In the genomic region with DNA sequence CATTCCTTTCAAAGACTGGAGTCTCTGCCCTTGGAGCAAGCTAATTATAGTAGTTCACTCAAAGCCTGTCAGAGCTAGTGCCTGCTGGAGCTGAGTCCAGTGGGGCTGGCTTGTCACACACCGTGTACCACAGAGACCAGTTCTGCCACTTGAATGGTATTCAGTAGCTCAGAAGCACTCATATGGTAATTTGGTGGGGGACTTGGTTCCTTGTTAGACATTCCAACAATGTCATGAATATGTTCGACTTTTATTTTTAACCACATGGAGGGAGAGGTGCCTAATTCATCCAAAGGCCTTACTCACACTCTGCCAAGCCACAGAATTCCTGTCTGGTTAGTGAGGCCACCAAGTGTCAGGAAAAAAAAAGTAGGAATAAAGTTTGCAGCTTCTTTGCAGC, we compare ENCODE assay signal across 10 mouse cellular contexts. TPM values are rescaled to one million over a fixed set of nuclear protein-coding genes. Genes with fewer than 3 reads are reported as not detected.
DNase-seq lines count a peak whose midpoint lies in the region; ATAC-seq lines count a peak whose summit lies in the region.
"Had no signal": no experiment of that assay in that cellular context is flagged by ENCODE, and none has a peak within 500 bp of the region (broad histone marks: within the 10 kb centered on the region; RNA-seq: fewer than 3 reads in every experiment).

No protein-coding gene starts in this region.

- peaks cover 2% of the 10 kb centered on the region; the same call in 1 of the 2 replicates for H3K27me3 ChIP-seq in embryonic facial prominence, embryonic 11.5 days (ENCODE audit: control insufficient read depth, insufficient read depth, low read length)
- H3K27me3 ChIP-seq in embryonic facial prominence, embryonic 10.5 days (replicated peaks; ENCODE audit: low read depth, poor library complexity, severe bottlenecking) = peaks cover 46% of the 10 kb centered on the region
- H3K27me3 ChIP-seq in forebrain, embryonic 11.5 days (ENCODE audit: control insufficient read depth, insufficient read depth, low read length) = no peaks in the 10 kb centered on the region
- H3K27me3 ChIP-seq in hindbrain, embryonic 11.5 days (ENCODE audit: control insufficient read depth, insufficient read depth, low read length) = peaks cover 8% of the 10 kb centered on the region; the same call in 1 of the 2 replicates

- no peak overlapping the region for H3K4me3 ChIP-seq in embryonic facial prominence, embryonic 11.5 days (ENCODE audit: low read depth, low read length)
- H3K4me3 ChIP-seq in embryonic facial prominence, embryonic 10.5 days = no peak overlapping the region
- H3K4me3 ChIP-seq in forebrain, embryonic 11.5 days (ENCODE audit: low read depth, low read length) = no peak overlapping the region
- H3K4me3 ChIP-seq in hindbrain, embryonic 11.5 days (ENCODE audit: low read depth, low read length) = no peak overlapping the region
- H3K4me3 ChIP-seq: liver, embryonic 15.5 days had no signal

- no peaks in the 10 kb centered on the region for H3K36me3 ChIP-seq in embryonic facial prominence, embryonic 11.5 days (replicated peaks; ENCODE audit: control insufficient read depth, insufficient read depth, low read depth, low read length)
- no peaks in the 10 kb centered on the region for H3K36me3 ChIP-seq in embryonic facial prominence, embryonic 10.5 days (replicated peaks)
- no peaks in the 10 kb centered on the region for H3K36me3 ChIP-seq in forebrain, embryonic 11.5 days (ENCODE audit: control insufficient read depth, insufficient read depth, low read length)
- no peaks in the 10 kb centered on the region for H3K36me3 ChIP-seq in hindbrain, embryonic 11.5 days (ENCODE audit: control insufficient read depth, insufficient read depth, low read length)
- H3K36me3 ChIP-seq: liver, embryonic 15.5 days had no signal

- H3K4me1 ChIP-seq in embryonic facial prominence, embryonic 11.5 days (ENCODE audit: control insufficient read depth, insufficient read depth, low read length) = no peaks in the 10 kb centered on the region
- peaks cover 18% of the 10 kb centered on the region for H3K4me1 ChIP-seq in embryonic facial prominence, embryonic 10.5 days
- peaks cover 10% of the 10 kb centered on the region for H3K4me1 ChIP-seq in forebrain, embryonic 11.5 days (replicated peaks; ENCODE audit: control insufficient read depth, insufficient read depth, low read length)
- no peaks in the 10 kb centered on the region for H3K4me1 ChIP-seq in hindbrain, embryonic 11.5 days (replicated peaks; ENCODE audit: control insufficient read depth, insufficient read depth, low read length)
- H3K4me1 ChIP-seq: liver, embryonic 15.5 days had no signal

- peak; percentile 22 for DNase-seq in embryonic facial prominence, embryonic 11.5 days (ENCODE audit: low spot score)
- DNase-seq in embryonic facial prominence, embryonic 10.5 days (ENCODE audit: low spot score) = no peak
- no peak for DNase-seq in forebrain, embryonic 11.5 days (ENCODE audit: low spot score)
- no peak for DNase-seq in hindbrain, embryonic 11.5 days (ENCODE audit: low spot score)
- peak; percentile 23 for DNase-seq in mesoderm, embryonic 11.5 days (ENCODE audit: low read depth, low spot score)
- no peak for DNase-seq in spleen, adult 12 weeks (ENCODE audit: low spot score)
- DNase-seq in cerebellum, postnatal 14 days = no peak

- no peak overlapping the region for H3K9ac ChIP-seq in embryonic facial prominence, embryonic 11.5 days (replicated peaks; ENCODE audit: low read length)
- no peak overlapping the region for H3K9ac ChIP-seq in forebrain, embryonic 11.5 days (ENCODE audit: low read length)
- no peak overlapping the region for H3K9ac ChIP-seq in hindbrain, embryonic 11.5 days (ENCODE audit: low read depth, low read length)
- H3K9ac ChIP-seq: liver, embryonic 15.5 days had no signal

- no peak overlapping the region for H3K4me2 ChIP-seq in embryonic facial prominence, embryonic 11.5 days (ENCODE audit: low read depth, low read length)
- H3K4me2 ChIP-seq in forebrain, embryonic 11.5 days (ENCODE audit: low read depth, low read length, severe bottlenecking) = no peak overlapping the region
- no peak overlapping the region for H3K4me2 ChIP-seq in hindbrain, embryonic 11.5 days (replicated peaks; ENCODE audit: low read depth, low read length)
- H3K4me2 ChIP-seq: liver, embryonic 15.5 days had no signal

- WGBS in embryonic facial prominence, embryonic 11.5 days = 48% methylated on average over 2 of the region's 2 CpGs
- 48% methylated on average over 2 of the region's 2 CpGs for whole genome bisulfite sequencing in embryonic facial prominence, embryonic 10.5 days
- 29% methylated on average over 2 of the region's 2 CpGs for WGBS in forebrain, embryonic 11.5 days
- 31% methylated on average over 2 of the region's 2 CpGs for WGBS in hindbrain, embryonic 11.5 days

- H3K9me3 ChIP-seq in embryonic facial prominence, embryonic 11.5 days (replicated peaks; ENCODE audit: control insufficient read depth, low read length) = no peaks in the 10 kb centered on the region
- no peaks in the 10 kb centered on the region for H3K9me3 ChIP-seq in embryonic facial prominence, embryonic 10.5 days
- H3K9me3 ChIP-seq in forebrain, embryonic 11.5 days (ENCODE audit: control insufficient read depth, low read length) = no peaks in the 10 kb centered on the region
- H3K9me3 ChIP-seq in hindbrain, embryonic 11.5 days (ENCODE audit: control insufficient read depth, low read length) = no peaks in the 10 kb centered on the region
- H3K9me3 ChIP-seq: liver, embryonic 15.5 days had no signal

- no peak overlapping the region for H3K27ac ChIP-seq in embryonic facial prominence, embryonic 11.5 days (replicated peaks; ENCODE audit: low read depth, low read length)
- no peak overlapping the region for H3K27ac ChIP-seq in embryonic facial prominence, embryonic 10.5 days (replicated peaks)
- peak overlapping the region; percentile 55 for H3K27ac ChIP-seq in forebrain, embryonic 11.5 days (ENCODE audit: low read depth, low read length)
- H3K27ac ChIP-seq in hindbrain, embryonic 11.5 days (ENCODE audit: low read depth, low read length) = peak overlapping the region; percentile 39; the same call in 1 of the 2 replicates
- H3K27ac ChIP-seq: liver, embryonic 15.5 days had no signal

- 0 out of 2 replicates have a peak, but pooled peaks have one; percentile 40 for ATAC-seq in embryonic facial prominence, embryonic 11.5 days (replicated peaks; ENCODE audit: insufficient number of reproducible peaks, low FRiP score, low TSS enrichment, low read depth)
- peak; percentile 88 for ATAC-seq in forebrain, embryonic 11.5 days (replicated peaks; ENCODE audit: low FRiP score)
- ATAC-seq in hindbrain, embryonic 11.5 days (ENCODE audit: low FRiP score) = peak; percentile 76
- ATAC-seq in monocyte, adult 5-6 weeks (replicated peaks; ENCODE audit: insufficient number of reproducible peaks, low FRiP score, low TSS enrichment, poor library complexity, severe bottlenecking) = no peak

RNA-seq across cellular contexts. Expression of a gene that starts 15.8 kb away (rescaled TPM):
- not detected in 2 replicates for polyA plus RNA-seq in embryonic facial prominence, embryonic 11.5 days (2014; fragmentation: Nextera tagmentation; extraction: Ambion mirVana)
- polyA plus RNA-seq in embryonic facial prominence, embryonic 10.5 days (2016; fragmentation: Nextera tagmentation; extraction: Ambion mirVana) = not detected in 2 replicates
- 0.08 TPM in 1 of 2 replicates, not detected in the other for polyA plus RNA-seq in forebrain, embryonic 11.5 days (2014; fragmentation: Nextera tagmentation; extraction: Ambion mirVana)
- polyA plus RNA-seq in hindbrain, embryonic 11.5 days (2014; fragmentation: Nextera tagmentation; extraction: Ambion mirVana) = 0.06 TPM in 1 of 2 replicates, not detected in the other
- 0.43 TPM in 1 of 3 replicates, not detected in the others for total RNA-seq in monocyte, adult 5-6 weeks (2017)
- polyA plus RNA-seq: cortical plate, adult 2 months had no signal

RNA-seq across cellular contexts. Expression of a gene that starts 19.0 kb away (rescaled TPM):
- polyA plus RNA-seq in embryonic facial prominence, embryonic 11.5 days (2014; fragmentation: Nextera tagmentation; extraction: Ambion mirVana) = 30.1 and 36.7 TPM in 2 replicates
- polyA plus RNA-seq in embryonic facial prominence, embryonic 10.5 days (2016; fragmentation: Nextera tagmentation; extraction: Ambion mirVana) = 33.7 and 39.5 TPM in 2 replicates
- 104 and 122 TPM in 2 replicates for polyA plus RNA-seq in forebrain, embryonic 11.5 days (2014; fragmentation: Nextera tagmentation; extraction: Ambion mirVana)
- 123 and 136 TPM in 2 replicates for polyA plus RNA-seq in hindbrain, embryonic 11.5 days (2014; fragmentation: Nextera tagmentation; extraction: Ambion mirVana)
- 13.0 to 18.8 TPM (median 16.7 TPM) in 3 replicates for total RNA-seq in monocyte, adult 5-6 weeks (2017)

RNA-seq across cellular contexts. Expression of a gene that starts 22.7 kb away (rescaled TPM):
- polyA plus RNA-seq in embryonic facial prominence, embryonic 11.5 days (2014; fragmentation: Nextera tagmentation; extraction: Ambion mirVana) = 1.7 and 2.3 TPM in 2 replicates
- 1.6 TPM in 2 replicates for polyA plus RNA-seq in embryonic facial prominence, embryonic 10.5 days (2016; fragmentation: Nextera tagmentation; extraction: Ambion mirVana)
- 1.1 and 2.0 TPM in 2 replicates for polyA plus RNA-seq in forebrain, embryonic 11.5 days (2014; fragmentation: Nextera tagmentation; extraction: Ambion mirVana)
- polyA plus RNA-seq in hindbrain, embryonic 11.5 days (2014; fragmentation: Nextera tagmentation; extraction: Ambion mirVana) = 1.4 and 2.5 TPM in 2 replicates
- total RNA-seq in monocyte, adult 5-6 weeks (2017) = not detected in 3 replicates

RNA-seq across cellular contexts. Expression of a gene that starts 35.8 kb away (rescaled TPM):
- 121 and 123 TPM in 2 replicates for polyA plus RNA-seq in embryonic facial prominence, embryonic 11.5 days (2014; fragmentation: Nextera tagmentation; extraction: Ambion mirVana)
- polyA plus RNA-seq in embryonic facial prominence, embryonic 10.5 days (2016; fragmentation: Nextera tagmentation; extraction: Ambion mirVana) = 123 and 138 TPM in 2 replicates
- 371 and 409 TPM in 2 replicates for polyA plus RNA-seq in forebrain, embryonic 11.5 days (2014; fragmentation: Nextera tagmentation; extraction: Ambion mirVana)
- polyA plus RNA-seq in hindbrain, embryonic 11.5 days (2014; fragmentation: Nextera tagmentation; extraction: Ambion mirVana) = 283 and 321 TPM in 2 replicates
- 23.3 to 71.6 TPM (median 23.9 TPM) in 3 replicates for total RNA-seq in monocyte, adult 5-6 weeks (2017)

RNA-seq across cellular contexts. Expression of a gene that starts 55.5 kb away (rescaled TPM):
- 0.60 and 0.65 TPM in 2 replicates for polyA plus RNA-seq in embryonic facial prominence, embryonic 11.5 days (2014; fragmentation: Nextera tagmentation; extraction: Ambion mirVana)
- polyA plus RNA-seq in embryonic facial prominence, embryonic 10.5 days (2016; fragmentation: Nextera tagmentation; extraction: Ambion mirVana) = 1.2 and 1.4 TPM in 2 replicates
- 1.5 and 2.1 TPM in 2 replicates for polyA plus RNA-seq in forebrain, embryonic 11.5 days (2014; fragmentation: Nextera tagmentation; extraction: Ambion mirVana)
- polyA plus RNA-seq in hindbrain, embryonic 11.5 days (2014; fragmentation: Nextera tagmentation; extraction: Ambion mirVana) = 1.9 and 2.6 TPM in 2 replicates
- total RNA-seq in monocyte, adult 5-6 weeks (2017) = not detected in 3 replicates

Comparison
In these comparisons a context has a peak if more than half of its experiments do, and no peak if none do; other contexts are left out.
1. DNase-seq: peak in embryonic facial prominence, embryonic 11.5 days (single experiment) and mesoderm, embryonic 11.5 days (single experiment); none in embryonic facial prominence, embryonic 10.5 days (single experiment), forebrain, embryonic 11.5 days (single experiment), hindbrain, embryonic 11.5 days (single experiment), spleen, adult 12 weeks (single experiment) and cerebellum, postnatal 14 days (0 of 2).
2. H3K27ac ChIP-seq: peak in forebrain, embryonic 11.5 days (single experiment) and hindbrain, embryonic 11.5 days (single experiment); none in embryonic facial prominence, embryonic 11.5 days (single experiment) and embryonic facial prominence, embryonic 10.5 days (single experiment).